24 mouse cellular contexts compared by ENCODE assay signal in the genomic region with DNA sequence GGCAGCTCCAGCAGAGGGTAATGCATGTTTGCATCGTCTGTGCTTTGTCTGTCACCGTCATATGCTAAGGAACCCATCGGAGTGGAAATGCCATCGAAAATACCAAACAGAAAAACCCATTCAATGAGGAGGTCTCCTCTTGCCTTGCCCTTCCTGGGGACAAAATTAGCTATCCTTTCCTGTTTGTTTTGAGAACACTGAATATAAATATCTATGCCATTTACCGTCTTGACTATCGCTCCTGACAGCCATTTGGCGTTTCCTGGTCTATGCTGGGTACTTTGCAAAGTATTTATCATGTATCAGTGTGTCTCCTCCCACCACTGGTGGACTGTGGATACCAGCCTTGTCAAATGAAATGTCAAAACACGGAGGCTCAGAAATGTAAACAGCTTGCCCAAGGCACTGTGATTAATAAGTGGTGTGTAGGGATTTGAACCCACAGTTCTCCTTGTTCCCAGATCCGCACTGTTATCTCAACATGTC.
"Had no signal": no experiment of that assay in that cellular context is flagged by ENCODE, and none has a peak within 500 bp of the region (broad histone marks: within the 10 kb centered on the region; RNA-seq: fewer than 3 reads in every experiment).

No protein-coding gene starts in this region.

- H3K27me3 ChIP-seq: hindbrain, embryonic 12.5 days; intestine, embryonic 15.5 days had no signal

- H3K4me3 ChIP-seq: gastrocnemius, adult 2 months; heart, embryonic 10.5 days; heart, embryonic 12.5 days; hindbrain, embryonic 10.5 days; hindbrain, embryonic 12.5 days; intestine, embryonic 15.5 days; layer of hippocampus, adult 2 months; left cerebral cortex, adult 2 months; limb, embryonic 10.5 days; limb, embryonic 12.5 days had no signal

- H3K4me2 ChIP-seq: heart, embryonic 12.5 days; hindbrain, embryonic 12.5 days; hindbrain, embryonic 14.5 days; intestine, embryonic 15.5 days; limb, embryonic 12.5 days had no signal

- H3K36me3 ChIP-seq: heart, embryonic 10.5 days; heart, embryonic 12.5 days; hindbrain, embryonic 10.5 days; hindbrain, embryonic 12.5 days; intestine, embryonic 15.5 days; limb, embryonic 10.5 days; limb, embryonic 12.5 days had no signal

- ATAC-seq: hindbrain, embryonic 16.5 days; inflammation-experienced regulatory T-cells, adult 6 months; intestine, embryonic 15.5 days; intestine, postnatal 0 days had no signal

- H3K9me3 ChIP-seq: heart, embryonic 10.5 days; hindbrain, embryonic 12.5 days; intestine, embryonic 15.5 days; limb, embryonic 10.5 days had no signal

- H3K27ac ChIP-seq: gastrocnemius, adult 2 months; heart, embryonic 10.5 days; hindbrain, embryonic 10.5 days; hindbrain, embryonic 12.5 days; hindbrain, embryonic 14.5 days; intestine, embryonic 15.5 days; layer of hippocampus, adult 2 months; left cerebral cortex, adult 2 months; limb, embryonic 10.5 days; limb, embryonic 12.5 days had no signal

- H3K4me1 ChIP-seq: heart, embryonic 10.5 days; heart, embryonic 12.5 days; hindbrain, embryonic 12.5 days had no signal

- DNase-seq: gastrocnemius, adult 2 months; gastrocnemius, postnatal 10 days; gastrocnemius, postnatal 25 days; heart, adult 18-20 months; heart, postnatal 10 days; heart, postnatal 4 days; kidney, adult 18-20 months; kidney, adult 8-10 months; kidney, postnatal 10 days; kidney, postnatal 25 days; kidney, postnatal 4 days had no signal

- H3K9ac ChIP-seq: heart, embryonic 12.5 days; hindbrain, embryonic 12.5 days; hindbrain, embryonic 14.5 days; intestine, embryonic 15.5 days; limb, embryonic 12.5 days had no signal
